Mouse (Mus musculus) skeletal muscle tissue, postnatal 0 days (tissue): ENCODE results near the gene Hydin. TPM values are rescaled to one million over a fixed set of nuclear protein-coding genes. Genes with fewer than 3 reads are reported as not detected.

ENCODE experiments used
- microRNA-seq, 2 experiments: library from miRNA; unstranded; fragments of <30 nt; microRNA quantifications; one replicate each; pipeline ENCODE4; 2016
- polyA plus RNA-seq: library from polyadenylated mRNA; unstranded; fragments of >200 nt; fragmentation: Nextera tagmentation; extraction: Ambion mirVana; gene quantifications from 2 replicates; pipeline ENCODE4 v1.2.1, GENCODE M21; 2015

Hydin gene
- 0.12 and 0.21 TPM in 2 replicates for polyA plus RNA-seq

DNA sequence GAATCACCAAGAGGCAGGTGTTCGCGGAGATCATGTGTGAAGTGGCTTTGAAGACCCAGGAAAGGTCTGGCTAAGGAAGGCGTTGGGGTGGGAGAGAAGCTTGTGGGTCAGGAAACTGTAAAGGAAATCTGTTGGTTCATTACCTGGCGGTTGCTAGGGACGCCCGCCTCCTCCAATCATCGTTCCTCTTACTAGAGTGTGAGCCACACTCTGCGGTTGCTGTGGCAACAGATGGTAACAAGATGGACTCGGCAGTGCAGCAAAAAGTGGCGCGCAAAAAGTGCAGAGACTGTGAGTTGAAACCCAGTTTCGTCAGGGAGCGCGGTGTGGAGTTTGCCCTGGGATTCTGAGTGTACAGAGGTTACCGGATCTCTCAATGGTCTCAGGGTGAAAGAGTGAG, at the start of gene Hydin:
Gene Hydin (plus strand): TSS at position 237 of the 400 bp plus-strand sequence.

DNA sequence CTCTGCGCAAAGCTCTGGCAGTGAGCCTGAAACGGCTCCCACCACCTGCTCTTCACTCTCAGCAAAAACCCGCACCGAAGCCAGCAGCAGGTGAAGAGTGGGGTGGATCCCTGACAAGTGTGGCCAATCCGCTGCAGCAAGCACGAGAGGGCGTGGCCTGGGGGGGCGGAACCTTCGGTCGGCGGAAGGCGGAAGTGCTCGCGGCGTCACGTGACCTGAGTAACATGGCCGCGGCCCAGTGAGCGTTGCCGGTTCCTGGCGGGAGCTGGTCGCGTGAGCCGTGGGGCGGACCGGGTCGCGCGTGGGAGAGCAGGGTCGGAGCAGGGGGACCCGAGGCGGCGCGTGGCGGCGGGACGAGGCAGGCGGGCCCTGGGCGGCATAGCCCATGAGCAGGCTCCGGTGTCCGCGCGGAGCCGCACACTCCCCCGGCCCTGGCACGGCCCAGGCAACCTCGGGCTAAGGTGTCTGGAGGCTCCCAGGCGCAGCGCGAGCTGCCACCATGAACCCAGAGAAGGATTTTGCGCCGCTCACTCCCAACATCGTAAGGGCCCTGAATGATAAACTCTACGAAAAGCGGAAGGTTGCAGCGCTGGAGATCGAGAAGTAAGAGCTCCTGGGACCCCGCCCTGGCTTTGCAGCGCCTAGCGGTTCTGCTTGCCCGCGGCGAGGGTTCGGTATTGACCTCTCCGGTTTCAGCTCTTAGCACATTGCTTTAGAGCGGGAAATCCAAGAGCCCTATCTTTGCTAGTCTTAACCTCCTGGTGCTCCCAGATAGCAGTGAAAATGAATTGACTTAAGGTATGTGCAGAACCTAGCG, 351.8 kb downstream of the Hydin start, which contains the start of gene Vac14:
Gene Vac14 (plus strand): TSS at position 195 of the 817 bp plus-strand sequence.

Small RNAs within 50 kb of the gene (microRNA-seq; reads per million reads assigned to microRNA genes)
- gene Gm44489 (0 reads per million in 2 experiments), gene Gm47306 (0 reads per million in 2 experiments)

Other genes starting within 250 kb of the Hydin start
- not detected in 2 replicates for gene Chst4, start 227.2 kb upstream of the Hydin start, polyA plus RNA-seq
- gene Zfp612, start 187.2 kb upstream of the Hydin start, polyA plus RNA-seq: 4.8 and 5.8 TPM in 2 replicates
- gene Gm21964, start 165.8 kb upstream of the Hydin start, polyA plus RNA-seq: not detected in 2 replicates
- not detected in 2 replicates for gene Gm17720, start 164.2 kb upstream of the Hydin start, polyA plus RNA-seq
- gene Calb2, start 98.8 kb upstream of the Hydin start, polyA plus RNA-seq: 0.23 TPM in 1 of 2 replicates, not detected in the other
- 3.3 and 3.4 TPM in 2 replicates for gene Cmtr2, start 51.3 kb upstream of the Hydin start, polyA plus RNA-seq